In genomic region chr5:143084898-143085297, GRCm38 (mm10) we compare ENCODE assay signal across 9 mouse cellular contexts. TPM values are rescaled to one million over a fixed set of nuclear protein-coding genes. Genes with fewer than 3 reads are reported as not detected.
DNase-seq lines count a peak whose midpoint lies in the region; ATAC-seq and TF ChIP-seq lines count a peak whose summit lies in the region.
"Had no signal": no experiment of that assay in that cellular context is flagged by ENCODE, and none has a peak within 500 bp of the region (broad histone marks: within the 10 kb centered on the region; RNA-seq: fewer than 3 reads in every experiment).

No protein-coding gene starts in this region.

- peak; percentile 56 for TF ChIP-seq CTCF in cortical plate, adult 2 months (IDR thresholded peaks at IDR 0.05; ENCODE audit: extremely low read depth, insufficient read depth, low read length)
- peak; percentile 76 for TF ChIP-seq CTCF in liver, postnatal 0 days (IDR thresholded peaks at IDR 0.05; ENCODE audit: low read depth)

- 68% methylated on average over 4 of the region's 4 CpGs for WGBS in forebrain, embryonic 10.5 days
- WGBS in forebrain, embryonic 13.5 days = 64% methylated on average over 4 of the region's 4 CpGs
- WGBS in liver, postnatal 0 days (ENCODE audit: insufficient replicate concordance) = 66% methylated on average over 4 of the region's 4 CpGs

- peak; percentile 39 for DNase-seq in forebrain, embryonic 10.5 days (ENCODE audit: extremely low spot score, low spot score)
- peak; percentile 33 for DNase-seq in left cerebral cortex, postnatal 4 days
- no peak for DNase-seq in left cerebral cortex, adult 11 months (ENCODE audit: low spot score)
- DNase-seq in MN1 (ENCODE audit: low spot score) = peak; percentile 31
- DNase-seq in liver, postnatal 0 days = peak; percentile 61
- no peak for DNase-seq in frontal cortex, postnatal 10 days (ENCODE audit: low spot score in 2 of 2)

- H3K4me1 ChIP-seq in forebrain, embryonic 10.5 days = no peaks in the 10 kb centered on the region
- no peaks in the 10 kb centered on the region for H3K4me1 ChIP-seq in forebrain, embryonic 13.5 days
- H3K4me1 ChIP-seq in cortical plate, adult 2 months (ENCODE audit: control insufficient read depth, insufficient read depth, low read length) = no peaks in the 10 kb centered on the region
- H3K4me1 ChIP-seq in liver, postnatal 0 days (ENCODE audit: insufficient read depth) = no peaks in the 10 kb centered on the region
- H3K4me1 ChIP-seq: neural tube, embryonic 12.5 days had no signal

- no peak overlapping the region for H3K27ac ChIP-seq in forebrain, embryonic 10.5 days
- no peak overlapping the region for H3K27ac ChIP-seq in forebrain, embryonic 13.5 days
- H3K27ac ChIP-seq in cortical plate, adult 2 months (ENCODE audit: insufficient read depth, low read length) = no peak overlapping the region
- no peak overlapping the region for H3K27ac ChIP-seq in liver, postnatal 0 days (ENCODE audit: low read depth)
- H3K27ac ChIP-seq: neural tube, embryonic 12.5 days had no signal

- no peak overlapping the region for H3K9ac ChIP-seq in forebrain, embryonic 13.5 days
- no peak overlapping the region for H3K9ac ChIP-seq in liver, postnatal 0 days (replicated peaks)
- H3K9ac ChIP-seq: neural tube, embryonic 12.5 days had no signal

- intact Hi-C loops in left cerebral cortex, postnatal 4 days (cut with DNase I) = no loop called here

- TF ChIP-seq POLR2A in cortical plate, adult 2 months (IDR thresholded peaks at IDR 0.05; ENCODE audit: extremely low read depth, insufficient read depth, low read length) = no peak

- peaks cover 98% of the 10 kb centered on the region for H3K36me3 ChIP-seq in forebrain, embryonic 10.5 days (replicated peaks)
- H3K36me3 ChIP-seq in forebrain, embryonic 13.5 days (ENCODE audit: poor library complexity, severe bottlenecking) = peaks cover 84% of the 10 kb centered on the region
- peaks cover 75% of the 10 kb centered on the region for H3K36me3 ChIP-seq in liver, postnatal 0 days (replicated peaks; ENCODE audit: insufficient read depth, low read length)

- TF ChIP-seq EP300 in liver, postnatal 0 days (IDR thresholded peaks at IDR 0.05; ENCODE audit: low read depth) = no peak

- no peaks in the 10 kb centered on the region for H3K27me3 ChIP-seq in forebrain, embryonic 10.5 days (ENCODE audit: poor library complexity, severe bottlenecking)
- no peaks in the 10 kb centered on the region for H3K27me3 ChIP-seq in forebrain, embryonic 13.5 days
- H3K27me3 ChIP-seq in liver, postnatal 0 days (ENCODE audit: insufficient read depth, low read length) = no peaks in the 10 kb centered on the region
- H3K27me3 ChIP-seq: neural tube, embryonic 12.5 days had no signal

- H3K4me2 ChIP-seq in forebrain, embryonic 13.5 days = no peak overlapping the region
- no peak overlapping the region for H3K4me2 ChIP-seq in liver, postnatal 0 days (ENCODE audit: low read depth, low read length)
- H3K4me2 ChIP-seq: neural tube, embryonic 12.5 days had no signal

- ATAC-seq in forebrain, embryonic 13.5 days = no peak
- ATAC-seq in liver, postnatal 0 days = no peak

- H3K4me3 ChIP-seq in forebrain, embryonic 10.5 days = no peak overlapping the region
- H3K4me3 ChIP-seq in forebrain, embryonic 13.5 days = no peak overlapping the region
- no peak overlapping the region for H3K4me3 ChIP-seq in cortical plate, adult 2 months (ENCODE audit: insufficient read depth, low read length)
- H3K4me3 ChIP-seq in liver, postnatal 0 days (ENCODE audit: low read depth, low read length) = no peak overlapping the region
- H3K4me3 ChIP-seq: neural tube, embryonic 12.5 days had no signal

- no peaks in the 10 kb centered on the region for H3K9me3 ChIP-seq in forebrain, embryonic 10.5 days
- no peaks in the 10 kb centered on the region for H3K9me3 ChIP-seq in forebrain, embryonic 13.5 days (replicated peaks)
- no peaks in the 10 kb centered on the region for H3K9me3 ChIP-seq in liver, postnatal 0 days (ENCODE audit: low read length)
- H3K9me3 ChIP-seq: neural tube, embryonic 12.5 days had no signal

RNA-seq across cellular contexts. Expression of gene Rnf216, which starts 27.9 kb away (rescaled TPM):
- polyA plus RNA-seq in forebrain, embryonic 10.5 days (2016; fragmentation: Nextera tagmentation; extraction: Ambion mirVana) = 44.4 and 48.0 TPM in 2 replicates
- 36.7 and 38.4 TPM in 2 replicates for polyA plus RNA-seq in forebrain, embryonic 13.5 days (2015; fragmentation: Nextera tagmentation; extraction: Ambion mirVana)
- total RNA-seq in left cerebral cortex, postnatal 4 days (2021) = 10 to 100 TPM; 41.9 to 42.5 TPM
- polyA plus RNA-seq in cortical plate, adult 2 months (2012; rRNA removed) = 27.7 and 28.5 TPM in 2 replicates
- 8.4 and 10.5 TPM in 2 replicates for polyA plus RNA-seq in liver, postnatal 0 days (2015; fragmentation: Nextera tagmentation; extraction: Ambion mirVana)

Comparison
In these comparisons a context has a peak if more than half of its experiments do, and no peak if none do; other contexts are left out.
1. DNase-seq: peak in forebrain, embryonic 10.5 days (single experiment), left cerebral cortex, postnatal 4 days (single experiment), MN1 (single experiment) and liver, postnatal 0 days (single experiment); none in left cerebral cortex, adult 11 months (single experiment) and frontal cortex, postnatal 10 days (0 of 2).